Mouse (Mus musculus): Measurements from ENCODE around the gene Fam71e1. TPM values are rescaled to one million over a fixed set of nuclear protein-coding genes. Genes with fewer than 3 reads are reported as not detected.
A peak's percentile ranks its signal among the peaks of the same experiment; 100 is the strongest.

The Fam71e1 gene
- total RNA-seq, 2 experiments from 2014 or later, result 21.6 to 22.7 TPM

GRCm38 (mm10) chr7:44533746-44534045, 37.3 kb downstream of the Fam71e1 start:
- DNase-seq (ENCODE audit: low spot score in 2 of 2), result no peak

- no peak for DNase-seq (ENCODE audit: low spot score in 2 of 2)
Measured at GRCm38 (mm10) chr7:44534242-44534641, 37.9 kb downstream of the Fam71e1 start.

GRCm38 (mm10) chr7:44534656-44535441, 38.5 kb downstream of the Fam71e1 start:
- no peak for DNase-seq (ENCODE audit: low spot score in 2 of 2)

- no peak for DNase-seq (ENCODE audit: low spot score in 2 of 2)
Measured at GRCm38 (mm10) chr7:44535657-44536589, 39.5 kb downstream of the Fam71e1 start.

- no peak for DNase-seq (ENCODE audit: low spot score in 2 of 2)
Measured at GRCm38 (mm10) chr7:44536590-44536968, 40.2 kb downstream of the Fam71e1 start.

GRCm38 (mm10) chr7:44537009-44537408, 40.6 kb downstream of the Fam71e1 start:
- DNase-seq (ENCODE audit: low spot score in 2 of 2), result no peak

- no peak for DNase-seq (ENCODE audit: low spot score in 2 of 2)
Measured at GRCm38 (mm10) chr7:44537496-44537895, 41.1 kb downstream of the Fam71e1 start.

- no peak for DNase-seq (ENCODE audit: low spot score in 2 of 2)
Measured at GRCm38 (mm10) chr7:44538756-44539624, 42.6 kb downstream of the Fam71e1 start.

GRCm38 (mm10) chr7:44542555-44542954, 46.2 kb downstream of the Fam71e1 start:
- no peak for DNase-seq (ENCODE audit: low spot score in 2 of 2)

GRCm38 (mm10) chr7:44543071-44543470, 46.7 kb downstream of the Fam71e1 start:
- no peak for DNase-seq (ENCODE audit: low spot score in 2 of 2)

GRCm38 (mm10) chr7:44546274-44546673, 49.9 kb downstream of the Fam71e1 start:
- DNase-seq (ENCODE audit: low spot score in 2 of 2), result no peak

GRCm38 (mm10) chr7:44547041-44547440, 50.7 kb downstream of the Fam71e1 start:
- DNase-seq (ENCODE audit: low spot score in 2 of 2), result no peak

GRCm38 (mm10) chr7:44547725-44548124, 51.3 kb downstream of the Fam71e1 start:
- DNase-seq (ENCODE audit: low spot score in 2 of 2), result no peak

GRCm38 (mm10) chr7:44548497-44549087, 52.2 kb downstream of the Fam71e1 start, which contains the start of gene Pold1:
Pold1 (minus strand) TSS chr7:44548849.
- peak; percentile 99 to 100 for DNase-seq (ENCODE audit: low spot score in 2 of 2)

- no peak for DNase-seq (ENCODE audit: low spot score in 2 of 2)
Measured at GRCm38 (mm10) chr7:44549621-44550408, 53.4 kb downstream of the Fam71e1 start.

GRCm38 (mm10) chr7:44550409-44550678, 54.0 kb downstream of the Fam71e1 start:
- no peak for DNase-seq (ENCODE audit: low spot score in 2 of 2)
